Mouse (Mus musculus): Measurements from ENCODE around the gene Pbx3. TPM values are rescaled to one million over a fixed set of nuclear protein-coding genes. Genes with fewer than 3 reads are reported as not detected.

Gene Pbx3
- total RNA-seq (2021), result 10 to 100 TPM in 1 of 2 experiments, 1 to 10 TPM in 1; 8.2 to 11.0 TPM
- long read RNA-seq, experiment 1, partial matches to known transcripts, result 0 of 3 reads
- long read RNA-seq, experiment 1, other reads (novel, unspliced or antisense), result 0 of 3 reads
- long read RNA-seq, experiment 2, result 0 reads

DNA sequence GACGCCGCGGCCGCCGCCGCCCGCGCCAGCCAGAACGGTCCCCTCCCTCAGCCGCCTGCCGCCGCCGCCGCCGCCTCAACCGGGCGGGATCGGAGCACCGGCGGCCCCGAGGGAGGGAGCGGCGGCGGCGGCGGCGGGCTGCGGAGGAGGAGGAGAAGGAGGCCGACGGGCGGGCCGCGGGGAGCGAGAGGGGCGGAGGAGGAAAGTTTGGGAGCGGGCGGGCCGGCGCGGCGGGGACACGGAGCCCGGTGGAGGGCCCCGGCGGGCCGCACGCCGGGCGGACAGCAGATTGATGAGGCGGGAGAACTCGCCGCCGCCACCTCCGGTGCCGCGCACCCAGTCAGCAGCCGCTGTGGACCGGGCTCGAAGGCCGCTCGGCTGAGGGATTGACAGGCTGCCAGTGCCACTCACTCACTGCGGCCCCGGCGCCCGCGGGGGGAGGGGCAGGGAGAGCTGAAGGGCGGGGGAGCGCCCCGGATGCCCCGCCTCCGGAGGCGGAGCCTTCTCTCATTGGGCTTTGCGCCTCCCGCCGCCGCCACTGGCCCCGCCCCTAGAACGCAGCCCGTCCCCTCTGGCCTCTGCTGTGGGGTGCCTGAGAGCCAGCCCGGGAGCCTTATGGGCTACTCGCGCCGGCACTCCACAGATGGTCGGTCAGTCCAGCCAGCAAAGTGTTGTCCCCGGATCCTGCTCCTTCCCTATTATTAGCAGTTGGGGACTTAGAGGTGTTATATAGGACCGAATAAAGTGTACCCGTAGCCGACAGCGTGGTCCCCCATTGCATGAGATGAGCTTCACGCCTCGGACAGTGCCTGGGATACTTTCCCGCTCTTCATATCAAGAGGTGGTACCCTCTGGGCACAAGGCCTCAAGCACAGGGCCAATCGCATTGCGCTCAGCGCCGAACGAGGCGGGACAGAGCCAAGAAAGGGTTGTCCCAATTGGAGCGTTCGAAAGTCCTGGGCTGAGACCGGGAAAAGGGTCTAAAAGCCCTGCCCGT lies at the start of gene Pbx3:
Gene Pbx3, minus strand, starts transcription at position 838 of the 997 bp plus-strand sequence.
- peak; percentile 96 to 97 for DNase-seq

DNA sequence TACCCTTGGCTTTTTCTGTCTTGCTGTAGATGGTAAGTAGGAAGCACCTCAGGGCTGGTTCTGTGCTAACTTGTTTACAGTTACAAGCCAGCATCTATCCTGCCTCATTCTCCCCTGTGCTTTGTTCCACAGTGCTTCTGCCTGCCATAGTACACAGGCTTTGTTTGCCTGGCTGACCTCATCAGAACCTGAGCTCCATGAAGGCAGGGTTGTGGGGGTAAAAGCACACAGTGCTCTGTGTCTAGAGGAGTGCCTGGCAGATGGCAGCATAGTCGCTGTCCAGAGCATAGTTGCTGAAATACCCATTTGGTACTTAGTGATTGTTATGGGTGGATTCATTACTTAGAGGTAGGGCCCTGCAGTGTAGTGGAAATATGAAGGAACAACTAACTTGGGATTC lies 47.3 kb upstream of the Pbx3 start:
- no peak for DNase-seq

DNA sequence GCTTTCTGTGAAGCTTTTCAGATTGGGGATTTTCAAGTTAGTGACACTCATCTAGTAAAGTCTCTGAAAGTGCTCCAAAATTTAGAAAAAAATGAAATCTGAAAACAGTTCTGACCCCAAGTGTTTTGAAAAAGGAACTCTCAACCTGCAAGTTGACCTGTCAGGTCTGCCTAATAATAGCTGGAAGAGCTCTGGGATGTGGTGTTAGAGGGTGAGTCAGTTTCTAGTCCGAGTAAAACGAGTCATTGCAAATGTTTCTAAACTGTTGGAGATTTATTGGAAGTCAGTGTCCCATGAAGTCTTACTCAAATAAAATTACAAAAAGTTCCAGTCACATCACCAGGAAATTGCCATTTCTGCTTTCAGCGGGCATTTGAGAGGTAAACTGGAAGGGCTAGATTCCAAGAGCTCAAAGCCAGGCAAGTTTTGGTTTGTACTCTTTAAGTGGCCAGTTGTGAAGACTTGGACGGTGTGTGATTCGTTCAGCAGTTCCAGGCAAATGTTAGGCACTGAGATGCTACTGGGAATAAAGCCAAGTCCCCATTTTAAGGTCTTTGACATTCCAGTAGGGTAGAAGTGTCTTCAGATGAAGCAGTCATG lies 36.9 kb upstream of the Pbx3 start:
- DNase-seq, result no peak

DNA sequence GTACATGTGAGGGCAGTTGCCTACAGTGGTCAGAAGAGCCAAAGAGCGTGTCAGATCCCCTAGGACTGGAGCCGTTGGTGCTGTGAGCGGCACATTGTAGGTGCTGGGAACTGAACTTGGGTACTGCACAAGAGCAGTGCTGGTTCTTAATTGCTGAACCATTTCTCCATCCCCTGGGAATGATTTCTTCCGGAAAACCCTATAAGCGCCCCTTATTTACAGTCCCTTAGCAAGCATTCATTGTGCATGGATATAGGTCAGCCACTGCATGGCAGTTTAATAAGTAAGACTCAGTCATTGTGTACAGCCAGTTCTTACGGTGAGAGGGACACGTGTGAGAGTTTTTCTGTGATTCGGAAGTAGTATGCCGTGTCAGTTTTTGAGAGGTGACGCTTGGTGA lies 35.4 kb upstream of the Pbx3 start:
- DNase-seq, result no peak

DNA sequence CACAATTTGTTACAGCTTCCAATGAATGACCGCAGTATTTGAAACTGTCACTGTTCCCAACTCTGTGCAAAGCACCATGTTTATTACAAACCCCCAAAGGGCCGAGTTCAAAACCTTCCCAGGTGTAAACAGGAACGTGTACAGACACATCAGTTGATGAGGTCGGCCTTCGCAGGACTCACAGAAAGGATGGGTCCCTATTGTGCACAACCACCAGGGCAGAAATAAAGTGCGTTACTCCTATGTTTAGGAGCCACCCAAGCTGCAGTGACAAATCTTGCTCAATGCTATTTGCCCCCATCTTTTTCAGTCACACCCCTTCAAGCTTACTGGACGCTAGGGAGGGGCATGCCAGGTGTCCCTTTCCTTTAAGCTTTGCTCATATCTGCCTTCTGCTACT lies 34.7 kb upstream of the Pbx3 start:
- no peak for DNase-seq

DNA sequence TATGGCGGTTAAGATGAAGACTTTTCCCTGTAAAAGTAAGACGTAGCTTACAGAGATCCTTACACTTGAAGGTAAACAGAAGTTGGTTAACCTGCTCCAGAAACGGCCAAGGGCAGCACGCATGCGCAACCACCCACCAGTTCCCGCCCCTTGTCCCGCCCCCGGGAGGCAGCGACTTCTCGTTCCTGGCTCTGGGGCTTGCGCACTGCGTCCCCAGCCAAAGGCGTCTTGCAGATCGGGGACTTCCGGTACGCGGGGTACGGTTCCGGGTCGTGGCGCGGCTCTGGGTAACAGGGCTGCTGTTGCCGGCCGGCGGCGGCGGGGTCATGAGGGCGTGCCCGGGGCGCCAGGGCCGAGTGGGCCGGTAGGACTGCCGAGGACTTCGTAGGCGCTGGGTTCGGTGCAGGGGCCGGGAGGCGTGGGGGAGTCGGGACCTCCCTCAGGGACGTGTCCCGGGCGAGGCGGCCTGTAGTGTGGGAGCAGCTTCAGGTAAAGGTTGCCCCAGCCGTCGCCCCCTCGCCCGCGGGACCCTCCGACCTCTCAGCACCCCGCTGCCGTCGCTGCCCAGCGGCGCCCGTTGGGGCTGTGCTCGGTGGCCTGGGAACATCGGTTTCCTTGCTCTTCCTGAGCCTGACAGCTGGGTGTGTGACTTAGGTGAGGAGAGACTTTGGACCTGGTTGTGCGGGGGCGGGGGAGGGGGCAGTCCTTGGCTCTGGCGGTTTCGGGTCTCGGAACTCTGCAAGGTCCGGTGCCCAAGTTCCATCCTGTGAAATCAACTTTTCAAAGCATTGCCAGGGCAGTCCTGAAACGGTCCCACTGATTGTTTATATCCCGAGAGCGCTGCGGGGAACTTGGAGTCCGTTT lies 33.9 kb upstream of the Pbx3 start, which contains the start of gene Mapkap1:
Gene Mapkap1, plus strand, starts transcription at position 171 of the 864 bp plus-strand sequence.
- DNase-seq, result peak; percentile 98 to 99

DNA sequence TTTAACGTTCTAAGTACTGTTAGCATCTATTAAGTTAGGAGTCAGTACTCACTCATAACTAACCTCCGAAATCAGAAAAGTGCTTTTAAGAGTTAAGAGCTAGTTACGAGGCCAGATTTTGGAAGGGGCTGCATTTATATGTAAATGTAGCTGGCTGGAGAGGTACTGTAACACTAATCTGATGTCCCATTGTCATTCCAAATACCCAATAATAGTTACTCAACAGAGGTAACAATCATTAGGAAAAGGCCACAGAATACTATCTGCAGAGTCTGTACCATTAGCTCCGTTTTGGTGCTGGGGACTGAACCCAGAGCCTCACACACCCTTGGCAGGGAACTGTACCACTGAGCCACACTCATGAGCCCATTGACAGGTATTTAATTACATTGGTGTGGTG lies 26.6 kb upstream of the Pbx3 start:
- no peak for DNase-seq

DNA sequence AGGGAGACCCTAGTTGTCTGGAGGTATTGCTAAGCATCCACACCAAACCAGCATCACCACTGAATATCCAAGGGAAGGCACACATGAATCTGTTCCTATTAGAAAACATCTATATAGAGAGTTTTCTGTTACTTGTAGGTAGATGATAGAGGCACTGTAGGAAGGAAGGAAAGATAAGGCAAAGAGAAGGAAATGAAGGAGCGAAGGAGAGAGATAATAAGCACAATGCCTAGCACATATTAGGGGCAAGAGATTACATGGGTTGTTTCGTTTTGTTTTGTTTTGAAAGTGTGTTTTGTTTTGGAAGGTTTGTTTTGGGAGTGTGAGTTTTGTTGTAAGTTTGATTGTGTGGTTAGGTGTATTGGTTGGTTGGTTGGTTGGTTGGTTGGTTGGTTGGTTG lies 6.0 kb upstream of the Pbx3 start:
- no peak for DNase-seq

DNA sequence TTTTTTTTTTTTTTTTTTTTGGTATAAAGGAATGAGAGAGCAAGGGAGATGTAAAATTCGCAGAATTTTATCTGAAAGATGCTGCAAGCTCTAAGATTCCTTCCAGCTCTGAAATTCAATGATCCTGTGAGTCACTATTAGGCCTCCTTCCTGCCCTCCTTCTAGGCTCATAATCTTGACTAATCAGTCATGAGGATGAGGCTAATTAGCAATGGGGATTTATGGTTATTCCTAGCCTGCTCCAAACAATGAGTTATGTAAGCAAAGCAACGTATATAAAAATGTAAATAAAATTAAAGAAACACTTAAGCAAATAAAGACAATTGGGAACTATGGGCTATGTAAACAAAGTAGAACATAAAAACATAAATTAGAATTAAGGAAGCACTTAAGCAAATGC lies 1.4 kb upstream of the Pbx3 start:
- no peak for DNase-seq

DNA sequence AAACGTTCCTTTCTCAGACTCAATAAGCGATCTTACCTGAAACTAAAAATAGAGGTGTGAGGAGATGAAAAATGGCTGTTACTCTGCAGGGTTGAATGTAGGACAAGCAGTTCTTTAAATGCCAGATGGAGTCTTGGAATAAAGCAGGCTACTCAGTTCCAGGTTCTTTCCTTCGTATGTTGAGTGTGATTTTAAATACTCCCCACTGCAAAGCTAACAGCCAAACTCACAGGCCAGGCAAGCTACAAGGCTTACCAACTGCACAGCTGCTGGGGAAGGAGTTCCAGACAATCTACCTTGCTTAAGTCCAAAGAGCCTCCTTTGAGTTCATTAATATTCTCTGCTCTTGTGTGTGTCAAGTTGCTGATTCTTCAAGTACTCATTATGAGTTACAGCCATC lies 944 bp upstream of the Pbx3 start:
- DNase-seq, result no peak

DNA sequence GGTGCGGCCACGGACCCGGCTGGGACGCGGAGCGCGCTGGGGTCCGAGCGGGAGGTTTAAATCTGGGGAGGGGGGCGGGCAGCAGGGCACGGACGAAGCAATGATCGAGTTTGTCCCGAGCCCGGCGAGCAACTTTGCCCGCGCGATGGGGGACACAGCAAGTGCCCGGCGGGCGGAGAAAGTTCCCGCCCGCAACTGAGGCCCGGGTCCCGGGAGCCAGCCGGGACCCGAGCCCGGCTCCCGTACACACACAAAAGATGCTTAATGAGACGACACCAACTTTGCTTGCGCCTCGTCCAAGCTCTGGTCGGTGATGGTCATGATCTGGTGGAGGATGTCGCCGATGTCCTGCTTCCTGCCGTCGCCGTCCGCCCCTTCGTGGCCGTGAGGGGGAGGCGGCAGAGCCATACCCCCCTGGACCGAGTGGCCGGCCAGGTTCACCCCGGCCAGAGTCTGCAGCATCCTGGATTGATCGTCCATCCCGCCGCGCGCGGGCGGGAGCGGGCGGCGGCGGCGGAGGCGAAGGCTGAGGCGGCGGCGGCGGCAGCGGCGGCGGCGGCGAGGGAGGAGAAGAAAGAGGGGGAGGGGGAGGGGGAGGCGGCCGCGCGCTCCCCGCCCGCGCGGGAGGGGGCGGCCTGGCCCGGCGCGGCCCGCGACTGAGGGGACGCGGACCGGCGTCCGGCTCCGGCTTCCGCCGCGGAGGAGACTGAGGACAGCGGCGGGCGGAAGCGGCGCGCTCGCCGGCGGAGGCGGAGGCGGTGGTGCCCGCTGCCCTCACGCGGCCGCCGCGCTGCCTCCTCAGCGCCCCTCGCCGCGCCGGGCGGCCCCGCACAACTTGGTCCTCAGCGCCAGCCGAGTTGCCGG lies 1.3 kb downstream of the Pbx3 start:
- DNase-seq, result peak; percentile 65 to 69

DNA sequence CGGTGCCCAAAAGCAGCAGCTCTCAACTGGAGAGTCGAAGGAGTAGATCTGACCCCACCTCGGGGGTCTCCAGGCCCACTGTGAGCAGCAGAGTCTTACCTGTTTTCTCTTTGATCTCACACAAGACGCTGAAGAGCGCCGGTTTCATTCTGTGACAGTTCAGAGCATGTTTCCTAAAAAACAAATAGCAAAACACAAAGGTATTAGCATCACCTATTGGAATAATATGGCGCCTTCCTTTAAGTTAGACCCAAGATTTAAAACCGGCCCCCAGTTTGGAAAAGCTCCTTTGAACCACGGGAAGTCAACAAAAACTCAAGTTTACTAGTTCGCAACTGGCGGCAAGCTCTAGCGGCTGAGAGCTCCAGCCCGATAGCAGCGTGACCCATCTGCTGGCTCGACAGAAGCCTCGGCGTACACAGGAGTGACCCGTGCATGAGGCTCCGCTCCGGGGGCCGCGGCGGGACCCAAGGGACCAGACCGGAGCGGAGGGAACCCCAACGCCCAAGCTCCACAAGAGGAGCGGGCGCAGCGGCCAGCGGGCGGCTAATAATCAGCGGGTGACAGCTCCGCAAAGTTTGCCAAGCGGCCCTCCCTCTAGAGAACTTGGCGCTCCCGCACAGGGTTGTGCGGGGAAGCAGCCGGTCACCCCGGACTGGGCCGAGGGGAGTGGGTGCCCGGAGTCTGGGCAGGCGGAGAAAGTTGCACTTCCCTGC lies 2.1 kb downstream of the Pbx3 start:
- peak; percentile 45 to 70 for DNase-seq

DNA sequence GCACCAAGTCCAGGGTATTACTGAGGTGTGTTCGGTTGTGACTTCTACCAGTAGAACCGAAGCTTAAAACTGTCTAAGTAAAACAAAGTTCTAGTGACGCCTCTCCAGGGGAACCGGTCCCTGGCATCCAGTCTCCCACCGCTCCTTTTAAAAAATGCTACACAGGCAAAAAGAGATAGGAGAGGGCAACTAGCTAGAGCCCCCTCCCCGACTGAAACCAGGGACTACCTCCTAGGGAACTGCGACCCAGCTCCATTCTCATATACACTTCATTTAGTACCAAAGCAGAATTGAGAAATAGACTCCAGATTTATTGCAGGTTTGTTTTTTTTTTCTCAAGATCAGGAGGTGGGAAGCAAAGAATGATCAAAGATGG lies 2.6 kb downstream of the Pbx3 start:
- no peak for DNase-seq

DNA sequence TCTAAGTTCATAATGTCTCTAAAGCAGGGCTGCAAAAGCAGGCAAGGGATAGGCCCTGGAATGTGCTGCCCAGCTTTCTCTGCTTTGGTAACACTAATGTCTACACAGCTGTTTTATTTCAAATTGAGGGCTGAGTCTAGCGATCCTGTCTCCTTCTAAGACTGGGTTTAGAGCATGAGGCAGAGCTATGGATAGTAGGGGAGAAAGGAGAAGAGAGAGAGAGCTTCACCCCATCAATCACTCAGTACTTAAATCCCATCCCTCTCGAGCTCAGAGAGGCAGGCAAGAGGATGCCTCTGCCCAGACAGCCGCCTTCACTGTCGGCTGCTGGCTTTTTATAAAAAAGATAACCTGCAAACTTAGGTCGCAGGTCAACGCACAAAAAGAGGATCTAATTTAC lies 4.5 kb downstream of the Pbx3 start:
- no peak for DNase-seq

DNA sequence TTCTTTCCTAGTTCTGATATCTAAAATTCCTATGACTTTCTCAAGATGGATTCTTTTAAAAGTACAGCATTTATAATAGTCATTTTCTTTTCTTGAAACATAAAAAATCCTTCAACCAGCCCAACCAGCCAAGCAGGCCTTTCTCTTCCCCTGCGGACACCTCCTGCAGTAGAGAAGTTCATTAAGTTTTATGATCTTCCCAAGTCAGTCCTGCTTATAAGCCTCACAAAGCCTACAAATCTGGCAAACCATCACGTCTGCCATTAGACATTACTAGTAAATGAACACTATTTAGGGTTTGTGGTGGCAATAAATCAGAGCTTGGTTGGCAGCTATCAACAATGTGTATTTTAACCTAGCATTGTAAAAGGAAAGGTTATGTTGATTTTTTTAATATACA lies 5.9 kb downstream of the Pbx3 start:
- no peak for DNase-seq

DNA sequence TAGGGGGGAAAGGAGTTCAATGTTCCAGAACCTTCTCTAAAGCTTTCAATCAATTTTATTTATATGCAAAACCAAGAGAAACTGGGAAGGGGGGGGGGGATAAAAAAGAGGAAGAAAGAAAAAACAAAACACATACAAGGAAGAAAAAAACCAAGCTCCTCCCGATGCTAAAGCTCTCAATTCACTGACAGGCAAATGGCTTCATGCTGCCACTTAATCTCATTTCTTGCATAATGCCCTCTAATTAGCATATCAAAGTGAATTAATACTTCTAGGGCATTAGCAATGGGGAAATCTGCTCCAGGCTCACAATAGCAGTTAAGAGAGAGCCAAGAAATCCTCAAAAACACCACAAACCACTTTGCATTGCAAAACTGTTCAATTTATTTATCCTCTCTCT lies 9.3 kb downstream of the Pbx3 start:
- DNase-seq, result no peak

DNA sequence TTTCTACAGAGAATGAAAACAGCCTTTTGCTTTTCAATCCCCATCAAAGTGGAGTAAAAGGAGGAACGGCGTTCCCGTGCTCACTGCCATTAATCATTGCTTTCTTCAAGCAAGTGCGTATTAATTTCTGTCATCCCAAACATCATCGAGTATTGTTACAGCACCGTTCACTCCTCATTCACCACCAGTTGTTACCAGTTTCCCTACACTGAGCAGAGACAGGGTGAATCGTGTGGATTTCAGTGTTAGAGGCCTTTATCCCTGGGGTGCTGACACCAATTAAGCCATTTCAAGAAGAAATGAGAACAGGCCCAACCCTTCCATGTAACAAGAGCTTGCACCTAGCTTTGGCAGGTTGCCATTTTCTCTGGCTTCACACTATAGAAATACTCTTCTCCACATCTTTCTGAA lies 17.1 kb downstream of the Pbx3 start:
- DNase-seq, result no peak

DNA sequence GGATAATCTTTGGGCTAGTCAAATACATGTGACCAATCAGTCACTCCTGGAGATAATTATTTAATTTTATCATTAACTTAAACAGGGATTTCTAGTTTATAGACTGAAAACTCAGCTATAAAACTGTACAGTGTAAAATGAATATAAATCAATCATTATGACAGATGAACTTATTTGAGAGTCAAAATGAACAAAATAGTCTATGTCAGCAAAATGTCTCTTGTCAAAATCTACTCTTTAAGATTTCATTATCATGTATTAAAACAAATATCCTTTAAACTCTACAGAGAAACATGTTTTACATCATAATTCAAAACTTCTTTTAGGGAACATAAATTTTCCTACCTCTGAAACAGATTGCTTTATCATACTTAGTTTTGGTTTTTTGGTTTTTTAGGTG lies 20.9 kb downstream of the Pbx3 start:
- DNase-seq, result no peak

DNA sequence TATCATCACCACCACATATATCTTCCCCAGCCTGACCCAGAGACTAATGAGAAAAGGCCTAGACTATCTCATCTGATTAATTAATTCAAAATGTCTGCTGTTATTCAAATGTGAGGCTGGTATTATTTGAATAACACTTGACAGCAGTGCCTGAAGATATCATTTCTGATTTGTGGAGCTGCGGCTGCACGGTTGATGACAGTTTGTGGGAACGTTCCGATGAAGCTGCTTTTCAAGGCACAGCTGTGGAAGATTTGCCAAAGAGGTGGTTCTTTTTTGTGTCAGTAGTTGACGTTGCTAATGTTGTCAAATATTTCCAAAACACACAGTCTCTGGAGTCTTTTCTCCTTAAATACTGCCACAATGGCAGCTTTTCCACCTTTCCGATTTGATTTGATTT lies 25.8 kb downstream of the Pbx3 start:
- DNase-seq, result no peak

DNA sequence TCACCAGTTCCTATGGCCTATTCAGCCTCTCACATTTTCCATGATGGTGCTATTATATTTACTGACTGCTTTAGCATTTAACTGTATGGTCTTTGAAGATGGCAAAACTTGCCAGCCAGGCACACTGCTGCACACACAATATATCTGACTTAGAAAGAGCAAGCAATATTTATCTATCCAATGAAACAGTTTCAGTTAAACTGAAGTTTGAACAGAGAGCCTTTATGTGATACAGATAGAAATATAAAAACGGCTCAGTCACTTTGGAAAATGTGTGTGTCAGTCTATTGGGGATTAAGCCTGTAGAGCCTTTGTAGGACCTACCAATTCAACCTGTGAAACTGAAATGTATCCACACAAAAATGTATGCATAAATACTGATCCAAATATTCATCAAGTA lies 74.3 kb downstream of the Pbx3 start:
- no peak for DNase-seq

DNA sequence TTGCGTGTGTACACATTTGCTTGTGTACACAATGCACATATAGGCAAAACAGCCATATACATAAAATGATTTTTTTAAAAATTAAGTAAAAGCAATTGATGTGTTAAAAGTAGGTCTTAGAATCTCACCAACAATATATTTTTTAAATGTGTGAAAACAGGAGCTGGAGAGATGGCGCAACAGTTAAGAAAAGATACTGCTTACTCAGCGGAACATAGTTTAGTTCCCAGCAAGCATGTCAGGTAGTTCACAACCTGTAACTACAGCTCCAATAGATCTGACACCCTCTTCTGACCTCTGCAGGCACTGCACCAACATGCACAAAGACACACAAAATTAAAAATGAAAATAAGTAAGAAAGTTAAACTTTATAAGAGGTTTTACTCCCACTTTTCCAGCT lies 74.7 kb downstream of the Pbx3 start:
- DNase-seq, result no peak

Measured in heart, adult 18-20 months (tissue).